Mouse (Mus musculus): ENCODE data around the gene Slc28a1. TPM values are rescaled to one million over a fixed set of nuclear protein-coding genes. Genes with fewer than 3 reads are reported as not detected.
"Not testable (repeated sequence)": the region's sequence is repeated elsewhere in the genome, so short reads cannot be mapped to it uniquely, and the experiment has no call there.

The Slc28a1 gene
- polyA plus RNA-seq, 1 experiment, result 0.43 TPM

- DNase-seq (ENCODE audit: low read depth), result no peak
Observed at GRCm38 (mm10) chr7:81124773-81125172, 10.2 kb downstream of the Slc28a1 start.

- no peak for DNase-seq (ENCODE audit: low read depth)
Observed at GRCm38 (mm10) chr7:81125215-81126175, 10.9 kb downstream of the Slc28a1 start.

- no peak for DNase-seq (ENCODE audit: low read depth)
Observed at GRCm38 (mm10) chr7:81131864-81132263, 17.3 kb downstream of the Slc28a1 start.

GRCm38 (mm10) chr7:81132851-81133279, 18.3 kb downstream of the Slc28a1 start:
- no peak for DNase-seq (ENCODE audit: low read depth)

GRCm38 (mm10) chr7:81133416-81133815, 18.8 kb downstream of the Slc28a1 start:
- no peak for DNase-seq (ENCODE audit: low read depth)

- DNase-seq (ENCODE audit: low read depth), result no peak
Observed at GRCm38 (mm10) chr7:81133941-81134340, 19.3 kb downstream of the Slc28a1 start.

- no peak for DNase-seq (ENCODE audit: low read depth)
Observed at GRCm38 (mm10) chr7:81134614-81135067, 20.0 kb downstream of the Slc28a1 start.

GRCm38 (mm10) chr7:81137292-81137691, 22.7 kb downstream of the Slc28a1 start:
- DNase-seq (ENCODE audit: low read depth), result no peak

- DNase-seq (ENCODE audit: low read depth), result no peak
Observed at GRCm38 (mm10) chr7:81139100-81139499, 24.5 kb downstream of the Slc28a1 start.

GRCm38 (mm10) chr7:81139671-81140404, 25.2 kb downstream of the Slc28a1 start:
- DNase-seq (ENCODE audit: low read depth), result no peak

- DNase-seq (ENCODE audit: low read depth), result no peak
Observed at GRCm38 (mm10) chr7:81141541-81141940, 26.9 kb downstream of the Slc28a1 start.

GRCm38 (mm10) chr7:81143056-81143455, 28.5 kb downstream of the Slc28a1 start:
- DNase-seq (ENCODE audit: low read depth), result not testable (repeated sequence)

GRCm38 (mm10) chr7:81149759-81150158, 35.2 kb downstream of the Slc28a1 start:
- no peak for DNase-seq (ENCODE audit: low read depth)

GRCm38 (mm10) chr7:81151216-81151615, 36.6 kb downstream of the Slc28a1 start:
- no peak for DNase-seq (ENCODE audit: low read depth)

GRCm38 (mm10) chr7:81152306-81152705, 37.7 kb downstream of the Slc28a1 start:
- no peak for DNase-seq (ENCODE audit: low read depth)

GRCm38 (mm10) chr7:81152826-81153225, 38.2 kb downstream of the Slc28a1 start:
- DNase-seq (ENCODE audit: low read depth), result no peak

GRCm38 (mm10) chr7:81153327-81153726, 38.7 kb downstream of the Slc28a1 start:
- DNase-seq (ENCODE audit: low read depth), result no peak

- DNase-seq (ENCODE audit: low read depth), result not testable (repeated sequence)
Observed at GRCm38 (mm10) chr7:81154244-81154643, 39.6 kb downstream of the Slc28a1 start.

- DNase-seq (ENCODE audit: low read depth), result no peak
Observed at GRCm38 (mm10) chr7:81154960-81155359, 40.4 kb downstream of the Slc28a1 start.

GRCm38 (mm10) chr7:81158933-81159332, 44.3 kb downstream of the Slc28a1 start:
- no peak for DNase-seq (ENCODE audit: low read depth)

- DNase-seq (ENCODE audit: low read depth), result no peak
Observed at GRCm38 (mm10) chr7:81161666-81162065, 47.1 kb downstream of the Slc28a1 start.

- no peak for DNase-seq (ENCODE audit: low read depth)
Observed at GRCm38 (mm10) chr7:81162345-81162744, 47.7 kb downstream of the Slc28a1 start.

Measured in gonadal fat pad, adult 2 months (tissue).